Mouse (Mus musculus) heart, postnatal 25 days (tissue): ENCODE measurements around the gene Ppp1r3c. TPM values are rescaled to one million over a fixed set of nuclear protein-coding genes. Genes with fewer than 3 reads are reported as not detected.
"Not testable (repeated sequence)": the region's sequence is repeated elsewhere in the genome, so short reads cannot be mapped to it uniquely, and the experiment has no call there.

Experiments
- DNase-seq: peaks from one replicate; pipeline ENCODE4 v3.0.0; 2022; ENCODE audit warnings: low spot score
- intact Hi-C: fragments of 180-260 bp; cut with DNase I; formaldehyde crosslinking; loops from one replicate; pipeline ENCODE4 v1.15.1; 2025
- total RNA-seq, 2 experiments: library from RNA; stranded (reverse); gene quantifications; 2 replicates each; pipeline ENCODE4 v1.2.3; 2021

Ppp1r3c gene
- 100 to 1,000 TPM in 1 of 2 experiments, 10 to 100 TPM in 1; 94.9 to 102 TPM for total RNA-seq

GRCm38 (mm10) chr19:36736537-36736936 lies at the start of gene Ppp1r3c:
Gene Ppp1r3c (minus strand): TSS chr19:36736653.
- intact Hi-C loops = loop anchor here (5.0 kb wide), 2 partner anchors 59 to 199 kb away; no protein-coding TSS in a partner anchor
- DNase-seq = peak; percentile 94

DNA sequence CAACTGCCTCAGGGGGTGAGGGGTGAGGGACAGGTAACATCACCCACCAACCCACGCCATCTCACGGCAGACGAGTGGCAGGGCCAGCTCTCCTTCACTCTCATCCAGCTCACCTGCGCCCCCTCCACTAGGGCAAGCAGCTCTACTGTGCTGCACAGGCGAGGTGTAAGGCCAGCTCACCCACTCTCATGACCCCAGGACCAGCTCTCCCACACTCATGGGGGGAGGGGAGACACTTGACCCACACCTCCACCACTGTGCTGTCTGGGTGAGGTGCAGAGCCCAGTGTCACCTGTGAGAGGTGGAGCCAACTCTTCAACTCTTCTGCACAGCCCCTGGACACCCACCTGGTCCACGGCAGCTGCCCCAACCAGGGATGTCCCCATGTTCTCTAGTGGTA lies 46.7 kb upstream of the Ppp1r3c start:
- DNase-seq = no peak
- intact Hi-C loops = no loop called here

- no peak for DNase-seq
Observed at GRCm38 (mm10) chr19:36782591-36782990, 46.1 kb upstream of the Ppp1r3c start.

DNA sequence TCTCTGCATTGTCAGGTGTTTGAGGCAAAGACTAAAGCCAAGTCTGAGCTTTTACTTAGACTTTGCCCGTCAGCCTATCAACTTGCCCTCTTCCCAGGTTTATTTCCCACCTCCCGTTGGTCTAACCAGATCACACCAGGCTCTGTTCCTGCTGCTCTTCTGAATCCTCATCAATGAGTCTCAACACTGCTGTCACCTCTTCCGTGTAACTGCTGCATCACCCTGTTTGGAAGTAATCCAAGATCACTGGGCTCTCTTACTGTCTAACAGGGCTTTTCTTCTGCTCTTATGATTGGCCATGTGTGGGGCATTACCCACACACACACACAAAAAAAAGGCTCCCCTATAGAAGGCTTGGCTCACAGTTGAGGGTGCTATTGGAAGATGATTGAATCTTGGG lies 45.5 kb upstream of the Ppp1r3c start:
- DNase-seq = no peak
- intact Hi-C loops = no loop called here

More at GRCm38 (mm10) chr19:36782591-36782990, 46.1 kb upstream of the Ppp1r3c start:
- intact Hi-C loops = no loop called here

DNA sequence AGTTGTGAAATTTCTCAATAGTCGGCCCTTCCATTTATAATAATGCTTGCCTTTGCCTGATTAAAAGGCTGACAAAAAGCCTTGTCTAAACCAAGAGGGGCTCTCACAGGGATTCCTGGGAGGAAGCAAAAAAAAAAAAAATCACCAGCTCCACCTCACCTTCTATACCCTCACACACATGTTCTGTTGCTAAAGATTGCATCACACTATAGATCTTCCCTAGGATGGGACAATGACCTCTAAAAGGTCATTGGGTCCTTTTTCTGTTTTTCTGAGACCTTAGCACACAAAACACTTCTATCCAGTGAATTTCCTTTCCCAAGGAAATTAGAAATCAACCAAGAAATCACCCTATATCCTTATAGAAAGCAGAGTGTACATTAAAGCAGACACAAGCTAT lies 43.9 kb upstream of the Ppp1r3c start:
- no peak for DNase-seq

DNA sequence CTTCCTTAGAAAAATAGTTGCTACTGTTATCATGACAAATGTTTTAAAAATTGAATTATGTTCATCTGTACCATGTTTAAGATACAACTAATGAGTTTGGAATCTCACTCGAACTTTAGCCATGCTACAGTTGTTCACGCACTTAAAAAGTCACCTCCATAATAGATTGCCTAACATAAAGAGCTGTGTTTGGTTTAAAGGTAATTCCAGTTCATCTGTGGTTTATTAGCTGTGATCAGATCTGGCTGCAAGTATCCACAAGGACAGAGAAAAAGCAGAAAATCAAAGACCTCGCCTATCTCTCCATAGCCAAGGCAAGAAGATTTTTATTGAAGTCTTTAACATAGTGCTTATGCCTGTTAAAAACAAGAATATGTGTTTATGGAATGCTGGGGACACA lies 43.3 kb upstream of the Ppp1r3c start:
- DNase-seq = no peak
- intact Hi-C loops = no loop called here

More for the DNA sequence above, 43.9 kb upstream of the Ppp1r3c start:
- intact Hi-C loops = no loop called here

DNA sequence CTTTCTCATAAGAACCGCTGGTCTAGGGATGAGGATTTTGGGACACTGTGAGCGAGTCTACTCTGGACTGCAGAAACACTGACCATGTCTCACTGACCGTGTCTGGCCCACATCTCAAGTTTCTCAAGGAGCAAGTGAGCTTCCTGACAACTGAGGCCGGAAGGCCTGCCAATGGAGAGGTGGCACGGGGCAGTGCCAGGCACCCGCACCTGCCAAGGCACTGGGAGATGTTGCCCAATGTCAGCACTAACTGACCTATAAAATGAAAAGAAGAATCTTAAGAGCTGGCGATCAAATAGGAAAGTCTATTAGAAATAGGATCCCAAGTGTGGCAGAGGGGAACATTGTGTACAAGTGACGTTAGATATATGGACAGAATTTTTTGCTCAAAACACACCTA lies 39.1 kb upstream of the Ppp1r3c start:
- no peak for DNase-seq
- intact Hi-C loops = no loop called here

GRCm38 (mm10) chr19:36773716-36774459 lies 37.4 kb upstream of the Ppp1r3c start:
- no peak for DNase-seq
- intact Hi-C loops = no loop called here

DNA sequence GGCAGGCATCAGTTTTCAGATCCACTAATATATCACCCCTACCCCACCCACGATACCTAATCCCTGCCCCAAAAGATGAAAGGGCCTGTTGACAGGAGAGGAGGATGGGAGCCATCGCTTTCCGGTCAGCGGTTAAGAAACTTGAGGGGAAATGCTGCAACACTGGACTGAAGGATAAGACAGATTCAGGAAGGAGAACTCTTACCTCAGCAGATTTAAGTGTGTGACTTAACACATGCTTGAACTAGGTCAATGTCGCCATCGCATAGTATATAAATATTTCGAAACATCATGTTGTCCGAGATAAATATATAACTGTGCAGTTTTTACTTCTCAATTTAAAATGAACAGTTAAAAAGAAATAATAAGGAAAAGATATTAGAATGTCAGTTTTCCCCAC lies 31.6 kb upstream of the Ppp1r3c start:
- intact Hi-C loops = no loop called here
- DNase-seq = no peak

- intact Hi-C loops = no loop called here
- DNase-seq = no peak
Observed at GRCm38 (mm10) chr19:36764451-36764850, 28.0 kb upstream of the Ppp1r3c start.

- intact Hi-C loops = no loop called here
- no peak for DNase-seq
Observed at GRCm38 (mm10) chr19:36748996-36749395, 12.5 kb upstream of the Ppp1r3c start.

DNA sequence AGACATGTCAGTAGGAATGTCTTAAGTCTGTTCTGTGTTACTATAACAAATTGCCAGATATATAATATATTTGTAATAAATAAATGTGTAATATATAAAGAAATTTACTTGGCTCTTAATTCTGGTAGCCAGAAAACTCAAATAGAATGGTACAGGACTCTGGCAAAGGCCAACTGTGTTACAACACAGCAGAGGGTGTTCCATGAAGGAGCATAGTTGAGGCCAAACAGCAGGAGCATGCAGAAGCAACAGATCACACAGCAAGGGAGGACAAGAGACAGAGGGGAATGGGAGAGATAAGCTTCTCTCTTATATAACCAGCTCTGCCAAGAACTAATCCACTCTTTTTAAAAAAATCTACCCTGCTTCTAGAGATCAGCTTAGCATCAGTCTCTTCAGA lies 5.9 kb upstream of the Ppp1r3c start:
- intact Hi-C loops = no loop called here

DNA sequence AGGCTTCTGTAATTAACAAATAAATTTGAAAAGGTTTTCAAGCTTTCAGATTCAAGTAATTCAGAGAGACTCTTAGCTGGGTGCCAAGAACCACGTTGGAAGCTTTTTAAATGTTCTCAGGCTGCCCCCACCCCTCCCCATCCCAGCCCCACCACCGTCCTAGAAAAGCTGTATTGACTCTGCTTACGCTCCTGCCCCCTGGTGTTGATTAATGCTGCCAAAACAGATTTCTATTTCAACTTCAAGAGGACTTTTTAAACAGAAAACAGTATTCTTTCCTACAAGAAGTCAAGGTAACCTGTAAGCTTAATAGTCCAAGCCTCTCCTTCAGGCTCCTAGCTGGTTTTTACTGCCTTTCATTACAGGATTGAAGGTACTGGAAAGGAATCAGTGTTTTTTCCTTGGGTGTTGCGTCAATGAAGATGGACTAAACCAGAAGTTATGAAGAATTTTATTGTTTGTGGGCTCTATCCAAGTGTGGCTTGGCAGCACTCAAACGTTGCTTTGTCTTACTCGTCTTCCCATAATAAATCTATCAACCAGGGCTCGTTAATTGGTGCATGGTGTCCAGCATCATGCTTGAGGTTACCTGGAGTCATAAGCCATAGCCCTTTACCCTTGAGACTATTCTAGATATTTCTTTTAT lies 3.2 kb upstream of the Ppp1r3c start:
- DNase-seq = no peak
- intact Hi-C loops = loop anchor here (1.0 to 5.0 kb wide), 3 partner anchors 62 to 202 kb away; no protein-coding TSS in a partner anchor

More for the DNA sequence above, 5.9 kb upstream of the Ppp1r3c start:
- no peak for DNase-seq

GRCm38 (mm10) chr19:36738009-36738408 lies 1.6 kb upstream of the Ppp1r3c start:
- intact Hi-C loops = loop anchor here (5.0 kb wide), 2 partner anchors 61 to 201 kb away; no protein-coding TSS in a partner anchor
- no peak for DNase-seq

DNA sequence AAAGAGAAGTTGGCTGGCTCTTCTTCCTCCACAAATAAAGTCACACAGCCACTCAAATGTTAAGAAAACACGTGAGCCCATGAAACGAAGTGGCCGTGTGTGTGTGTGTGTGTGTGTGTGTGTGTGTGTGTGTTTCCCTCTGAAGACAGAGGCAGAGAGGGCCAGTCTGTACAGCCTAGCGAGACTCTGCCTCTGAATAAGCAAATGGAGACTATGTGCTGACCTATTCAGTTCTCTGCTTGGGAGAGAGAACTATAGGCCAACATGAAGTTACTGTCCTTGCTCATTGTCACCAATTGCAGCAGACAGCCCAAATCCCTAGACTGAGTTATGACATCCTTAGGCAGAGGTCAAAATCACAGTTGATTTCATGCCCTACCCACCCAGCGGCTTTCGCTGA lies 634 bp upstream of the Ppp1r3c start:
- DNase-seq = no peak
- intact Hi-C loops = loop anchor here (5.0 kb wide), 2 partner anchors 60 to 200 kb away; no protein-coding TSS in a partner anchor

DNA sequence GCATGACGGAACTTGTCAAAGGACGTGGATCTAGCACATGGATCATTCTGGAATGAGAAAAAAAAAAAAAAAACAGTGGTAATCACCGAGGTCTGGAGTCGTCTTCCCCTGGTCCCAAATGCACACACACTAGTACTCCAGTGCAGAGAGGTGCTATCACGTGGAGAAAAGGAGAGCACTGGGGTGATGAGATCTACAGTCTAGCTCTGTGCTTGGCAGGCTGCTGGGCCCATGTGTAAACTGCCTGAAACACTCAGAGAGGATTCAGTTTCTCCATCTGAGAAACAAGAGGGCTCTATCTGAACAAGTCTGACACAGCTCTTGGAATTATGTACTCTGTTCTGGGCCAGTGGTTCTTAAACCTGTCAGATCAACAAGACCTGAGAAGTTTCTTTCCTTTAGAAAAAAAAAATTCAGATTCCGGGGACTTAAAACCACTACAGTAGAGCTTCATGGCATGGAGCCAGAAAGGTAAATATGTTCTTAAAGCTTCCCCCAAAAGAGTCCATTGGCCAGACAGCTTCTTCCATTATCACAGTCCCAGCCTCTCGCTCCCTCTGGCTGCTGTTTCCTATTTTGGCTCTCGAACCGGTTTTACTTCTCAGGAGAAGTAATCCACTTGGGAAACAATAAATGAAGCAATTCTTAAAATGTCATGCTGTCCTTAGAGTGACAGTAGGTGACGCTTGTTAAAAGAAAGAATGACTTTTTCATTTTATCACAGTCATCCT lies 2.0 kb downstream of the Ppp1r3c start:
- no peak for DNase-seq
- intact Hi-C loops = loop anchor here (5.0 kb wide), 2 partner anchors 57 to 197 kb away; no protein-coding TSS in a partner anchor

- intact Hi-C loops = no loop called here
- no peak for DNase-seq
Observed at GRCm38 (mm10) chr19:36733191-36733943, 3.1 kb downstream of the Ppp1r3c start.

GRCm38 (mm10) chr19:36731310-36731709 lies 5.1 kb downstream of the Ppp1r3c start:
- intact Hi-C loops = no loop called here
- no peak for DNase-seq

GRCm38 (mm10) chr19:36730414-36730813 lies 6.0 kb downstream of the Ppp1r3c start:
- intact Hi-C loops, DNase-seq: not testable (repeated sequence)
